Mouse (Mus musculus): Measurements from ENCODE around the gene Mthfd1. TPM values are rescaled to one million over a fixed set of nuclear protein-coding genes. Genes with fewer than 3 reads are reported as not detected.
A peak's percentile ranks its signal among the peaks of the same experiment; 100 is the strongest.
"Not testable (repeated sequence)": the region's sequence is repeated elsewhere in the genome, so short reads cannot be mapped to it uniquely, and the experiment has no call there.

Mthfd1 gene
- polyA plus RNA-seq (2014; fragmentation: Nextera tagmentation; extraction: Ambion mirVana), result 37.2 and 37.3 TPM in 2 replicates

DNA sequence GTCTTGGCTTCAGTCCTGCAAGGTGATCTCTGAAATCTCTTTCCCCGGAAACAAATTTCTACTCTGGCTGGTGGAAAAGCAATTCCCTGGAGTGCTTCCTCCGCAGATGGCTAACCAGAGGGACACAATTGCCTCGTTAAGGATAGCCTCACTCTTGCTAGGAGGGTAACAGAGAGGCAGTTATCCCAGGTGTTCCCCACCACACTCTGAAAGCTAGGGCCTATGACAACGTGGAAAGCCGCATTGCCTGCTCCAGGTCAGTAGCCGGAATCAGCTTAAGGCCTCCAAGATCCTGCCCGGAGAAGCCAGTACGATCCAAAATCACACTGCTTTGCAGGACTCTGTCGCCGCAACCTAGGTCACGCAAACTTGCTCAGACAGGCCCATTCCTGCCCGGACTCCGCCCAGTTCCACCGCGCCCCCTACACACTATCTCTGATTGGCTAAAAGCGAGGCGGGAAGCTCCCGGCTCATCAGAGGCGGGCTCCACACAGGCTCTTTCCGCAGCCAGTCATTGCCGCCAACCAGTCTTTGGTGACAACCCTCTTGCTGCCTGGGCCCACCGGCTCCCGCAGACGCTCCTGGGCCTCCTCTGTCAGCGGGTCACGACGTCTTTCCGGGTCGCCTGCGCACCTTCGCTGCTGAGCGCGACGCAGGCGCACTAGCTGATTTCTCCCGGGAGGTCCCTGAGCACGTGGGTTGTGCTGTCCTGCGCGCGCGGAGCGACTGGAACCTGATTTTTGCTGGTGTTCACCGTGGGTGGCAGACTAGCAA is at the start of gene Mthfd1:
Mthfd1 (plus strand) TSS at position 574 of the 774 bp plus-strand sequence.
- H3K4me3 ChIP-seq (ENCODE audit: control insufficient read depth in 1 of 2, insufficient read depth in 1 of 2, low read depth in 1 of 2, low read length in 2 of 2), result peak within 1 kb of the TSS; percentile 51 to 76
- WGBS, result 2% methylated on average over 43 of the region's 43 CpGs
- H3K9ac ChIP-seq (ENCODE audit: low read length), result peak within 1 kb of the TSS; percentile 79
- no peaks in the 10 kb centered on the region for H3K27me3 ChIP-seq (ENCODE audit: control insufficient read depth, insufficient read depth, low read length)
- peaks cover 2 to 9% of the 10 kb centered on the region in 2 experiments; a peak in 2 of 4 replicates for H3K4me1 ChIP-seq (ENCODE audit: control insufficient read depth in 2 of 2, insufficient read depth in 2 of 2, low read length in 2 of 2)
- H3K27ac ChIP-seq (replicated peaks in 1 of 2; ENCODE audit: control insufficient read depth in 1 of 2, insufficient read depth in 1 of 2, low read depth in 2 of 2, low read length in 2 of 2), result peak within 1 kb of the TSS; percentile 67 to 71
- no peaks in the 10 kb centered on the region for H3K9me3 ChIP-seq (ENCODE audit: control insufficient read depth, low read length)
- H3K36me3 ChIP-seq (ENCODE audit: control insufficient read depth, insufficient read depth, low read length), result no peaks in the 10 kb centered on the region
- ATAC-seq (ENCODE audit: insufficient number of reproducible peaks, insufficient read depth, low FRiP score, low read depth), result peak; percentile 99
- peak within 1 kb of the TSS; percentile 88 for H3K4me2 ChIP-seq (ENCODE audit: low read length)

DNA sequence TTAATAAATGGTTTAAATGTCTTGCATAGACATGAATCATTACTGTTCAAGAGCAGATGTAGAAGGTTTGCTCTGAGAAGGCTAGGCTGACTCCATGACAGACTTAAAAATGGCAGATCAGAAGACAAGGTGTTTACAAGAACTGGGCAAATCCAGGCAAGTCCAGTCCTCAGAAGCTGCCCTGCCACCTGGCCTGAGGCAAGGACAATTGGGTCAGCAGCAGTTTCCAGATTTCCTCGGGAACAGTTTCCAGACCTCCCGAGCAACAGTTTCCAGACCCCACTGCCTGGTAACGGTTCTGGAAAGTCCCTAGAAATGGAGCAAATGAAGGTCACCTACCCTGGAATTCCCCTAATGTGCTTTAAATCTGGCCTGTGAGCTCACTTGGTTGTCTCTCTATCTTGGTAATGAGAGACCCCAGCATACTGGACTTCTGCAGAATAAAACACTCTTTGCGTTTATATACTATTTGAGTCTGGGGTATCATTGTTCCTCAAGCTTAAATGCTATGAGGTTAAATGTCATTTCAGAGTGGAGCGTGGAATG is 45.6 kb upstream of the Mthfd1 start:
- H3K36me3 ChIP-seq (ENCODE audit: control insufficient read depth, insufficient read depth, low read length), result no peaks in the 10 kb centered on the region
- no peak overlapping the region for H3K27ac ChIP-seq (replicated peaks in 1 of 2; ENCODE audit: control insufficient read depth in 1 of 2, insufficient read depth in 1 of 2, low read depth in 2 of 2, low read length in 2 of 2)
- WGBS, result 89% methylated on average over 5 of the region's 5 CpGs
- H3K4me2 ChIP-seq (ENCODE audit: low read length), result no peak overlapping the region
- H3K9ac ChIP-seq (ENCODE audit: low read length), result no peak overlapping the region
- H3K9me3 ChIP-seq (ENCODE audit: control insufficient read depth, low read length), result no peaks in the 10 kb centered on the region
- H3K27me3 ChIP-seq (ENCODE audit: control insufficient read depth, insufficient read depth, low read length), result no peaks in the 10 kb centered on the region
- H3K4me3 ChIP-seq (ENCODE audit: control insufficient read depth in 1 of 2, insufficient read depth in 1 of 2, low read depth in 1 of 2, low read length in 2 of 2), result no peak overlapping the region
- H3K4me1 ChIP-seq (ENCODE audit: control insufficient read depth in 2 of 2, insufficient read depth in 2 of 2, low read length in 2 of 2), result no peaks in the 10 kb centered on the region
- ATAC-seq (ENCODE audit: insufficient number of reproducible peaks, insufficient read depth, low FRiP score, low read depth), result no peak

DNA sequence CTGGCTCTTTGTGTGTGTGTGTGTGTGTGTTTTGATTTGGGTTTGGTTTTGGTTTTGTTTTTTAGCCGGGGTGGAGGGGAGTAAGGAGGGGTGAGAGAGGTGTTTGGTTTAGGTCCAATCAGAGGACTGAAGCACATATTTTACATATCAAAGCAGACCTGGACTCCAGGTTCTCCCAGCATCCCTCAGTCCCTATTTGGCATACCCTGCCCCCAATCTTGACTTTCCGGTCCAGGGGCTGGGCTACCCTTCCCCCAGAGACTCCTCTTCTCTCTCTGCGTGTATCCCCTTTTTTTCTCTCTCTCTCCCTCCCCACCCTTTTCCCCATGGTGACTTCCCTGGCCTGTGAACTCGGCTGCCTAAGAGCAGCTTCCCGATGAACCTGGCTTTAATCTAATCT is 40.0 kb upstream of the Mthfd1 start:
- Histone ChIP-seq H3K4me3 (ENCODE audit: control insufficient read depth in 1 of 2, insufficient read depth in 1 of 2, low read depth in 1 of 2, low read length in 2 of 2) (no peak overlapping the region), H3K9ac (ENCODE audit: low read length) (no peak overlapping the region), H3K27ac (replicated peaks in 1 of 2; ENCODE audit: control insufficient read depth in 1 of 2, insufficient read depth in 1 of 2, low read depth in 2 of 2, low read length in 2 of 2) (no peak overlapping the region), H3K9me3 (ENCODE audit: control insufficient read depth, low read length) (no peaks in the 10 kb centered on the region), H3K4me1 (ENCODE audit: control insufficient read depth in 2 of 2, insufficient read depth in 2 of 2, low read length in 2 of 2) (peaks cover 2 to 15% of the 10 kb centered on the region in 2 experiments; a peak in 3 of 4 replicates), H3K27me3 (ENCODE audit: control insufficient read depth, insufficient read depth, low read length) (no peaks in the 10 kb centered on the region), H3K4me2 (ENCODE audit: low read length) (peak overlapping the region; percentile 28; the same call in 1 of the 2 replicates), H3K36me3 (ENCODE audit: control insufficient read depth, insufficient read depth, low read length) (no peaks in the 10 kb centered on the region)
- WGBS, result 11% methylated on average over 5 of the region's 5 CpGs
- ATAC-seq (ENCODE audit: insufficient number of reproducible peaks, insufficient read depth, low FRiP score, low read depth), result no peak

DNA sequence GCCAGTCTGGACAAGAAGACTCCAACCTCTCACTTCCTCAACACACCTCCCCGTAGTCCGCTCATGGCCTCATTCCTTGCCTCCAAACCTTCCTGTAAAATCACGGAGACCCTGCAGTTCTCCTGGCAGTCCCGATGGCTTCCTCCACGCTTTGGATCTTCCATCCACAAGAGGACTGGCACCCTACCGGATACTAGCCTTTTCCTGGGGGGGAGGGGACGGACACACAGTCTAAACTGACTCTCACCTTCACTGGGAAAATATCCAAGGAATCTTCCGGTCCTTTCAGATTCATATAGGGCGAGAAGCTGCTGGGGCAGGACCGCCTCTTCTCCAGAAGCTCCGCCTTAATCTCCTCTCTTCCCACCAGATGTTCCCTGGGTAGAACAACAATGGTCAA is 38.4 kb upstream of the Mthfd1 start:
- peak overlapping the region; percentile 35; the same call in 1 of the 2 replicates for H3K4me2 ChIP-seq (ENCODE audit: low read length)
- ATAC-seq (ENCODE audit: insufficient number of reproducible peaks, insufficient read depth, low FRiP score, low read depth), result no peak
- H3K27me3 ChIP-seq (ENCODE audit: control insufficient read depth, insufficient read depth, low read length), result no peaks in the 10 kb centered on the region
- 52% methylated on average over 11 of the region's 11 CpGs for WGBS
- H3K9ac ChIP-seq (ENCODE audit: low read length), result no peak overlapping the region
- H3K4me3 ChIP-seq (ENCODE audit: control insufficient read depth in 1 of 2, insufficient read depth in 1 of 2, low read depth in 1 of 2, low read length in 2 of 2), result no peak overlapping the region
- H3K4me1 ChIP-seq (ENCODE audit: control insufficient read depth in 2 of 2, insufficient read depth in 2 of 2, low read length in 2 of 2), result peaks cover 2 to 15% of the 10 kb centered on the region in 2 experiments; a peak in 3 of 4 replicates
- H3K9me3 ChIP-seq (ENCODE audit: control insufficient read depth, low read length), result no peaks in the 10 kb centered on the region
- H3K36me3 ChIP-seq (ENCODE audit: control insufficient read depth, insufficient read depth, low read length), result no peaks in the 10 kb centered on the region
- no peak overlapping the region for H3K27ac ChIP-seq (replicated peaks in 1 of 2; ENCODE audit: control insufficient read depth in 1 of 2, insufficient read depth in 1 of 2, low read depth in 2 of 2, low read length in 2 of 2)

DNA sequence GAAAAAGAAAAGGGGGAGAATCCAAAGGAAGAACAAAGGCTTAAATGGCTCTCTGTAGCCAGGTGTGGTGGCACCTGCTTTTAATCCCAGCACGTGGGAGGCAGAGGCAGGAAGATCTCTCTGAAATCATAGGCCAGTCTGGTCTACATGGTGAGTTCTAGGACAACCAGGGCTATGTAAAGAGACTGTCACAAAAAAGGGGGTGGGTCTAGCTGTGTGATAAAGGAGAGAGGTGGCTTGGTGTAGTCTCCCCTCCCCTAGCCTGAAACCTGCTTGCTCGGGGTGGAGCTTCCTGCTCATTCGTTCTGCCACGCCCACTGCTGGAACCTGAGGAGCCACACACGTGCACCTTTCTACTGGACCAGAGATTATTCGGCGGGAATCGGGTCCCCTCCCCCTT is 33.0 kb upstream of the Mthfd1 start:
- H3K4me3 ChIP-seq (ENCODE audit: control insufficient read depth in 1 of 2, insufficient read depth in 1 of 2, low read depth in 1 of 2, low read length in 2 of 2); H3K9ac ChIP-seq (ENCODE audit: low read length); H3K36me3 ChIP-seq (ENCODE audit: control insufficient read depth, insufficient read depth, low read length); H3K4me1 ChIP-seq (ENCODE audit: control insufficient read depth in 2 of 2, insufficient read depth in 2 of 2, low read length in 2 of 2); H3K9me3 ChIP-seq (ENCODE audit: control insufficient read depth, low read length); H3K27ac ChIP-seq (replicated peaks in 1 of 2; ENCODE audit: control insufficient read depth in 1 of 2, insufficient read depth in 1 of 2, low read depth in 2 of 2, low read length in 2 of 2); ATAC-seq (ENCODE audit: insufficient number of reproducible peaks, insufficient read depth, low FRiP score, low read depth); H3K27me3 ChIP-seq (ENCODE audit: control insufficient read depth, insufficient read depth, low read length); H3K4me2 ChIP-seq (ENCODE audit: low read length): not testable (repeated sequence)
- 46% methylated on average over 4 of the region's 8 CpGs for WGBS

DNA sequence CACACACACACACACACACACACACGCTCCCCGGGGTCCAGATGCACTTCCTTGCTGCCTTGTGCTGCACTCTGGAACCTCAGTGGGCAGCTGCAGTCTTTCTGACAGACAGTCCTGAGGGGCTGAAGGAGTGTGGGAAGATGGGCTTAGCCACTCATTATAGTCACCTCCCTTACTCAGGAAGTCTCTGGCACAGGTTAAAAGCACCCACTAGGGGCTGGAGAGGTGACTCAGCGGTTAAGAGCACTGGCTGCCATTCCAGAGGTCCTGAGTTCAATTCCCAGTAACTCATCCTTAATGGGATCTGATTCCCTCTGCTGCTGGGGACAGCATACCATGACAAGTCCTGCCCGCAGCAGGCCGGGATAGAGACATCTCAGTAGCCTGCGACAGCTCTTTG is 24.5 kb upstream of the Mthfd1 start:
- ATAC-seq (ENCODE audit: insufficient number of reproducible peaks, insufficient read depth, low FRiP score, low read depth), result no peak
- no peak overlapping the region for H3K4me2 ChIP-seq (ENCODE audit: low read length)
- H3K9ac ChIP-seq (ENCODE audit: low read length), result no peak overlapping the region
- 78% methylated on average over 6 of the region's 6 CpGs for WGBS
- H3K27ac ChIP-seq (replicated peaks in 1 of 2; ENCODE audit: control insufficient read depth in 1 of 2, insufficient read depth in 1 of 2, low read depth in 2 of 2, low read length in 2 of 2), result no peak overlapping the region
- H3K4me3 ChIP-seq (ENCODE audit: control insufficient read depth in 1 of 2, insufficient read depth in 1 of 2, low read depth in 1 of 2, low read length in 2 of 2), result no peak overlapping the region
- no peaks in the 10 kb centered on the region for H3K27me3 ChIP-seq (ENCODE audit: control insufficient read depth, insufficient read depth, low read length)
- no peaks in the 10 kb centered on the region; a peak in 1 of 4 replicates for H3K4me1 ChIP-seq (ENCODE audit: control insufficient read depth in 2 of 2, insufficient read depth in 2 of 2, low read length in 2 of 2)
- H3K9me3 ChIP-seq (ENCODE audit: control insufficient read depth, low read length), result no peaks in the 10 kb centered on the region
- H3K36me3 ChIP-seq (ENCODE audit: control insufficient read depth, insufficient read depth, low read length), result no peaks in the 10 kb centered on the region

DNA sequence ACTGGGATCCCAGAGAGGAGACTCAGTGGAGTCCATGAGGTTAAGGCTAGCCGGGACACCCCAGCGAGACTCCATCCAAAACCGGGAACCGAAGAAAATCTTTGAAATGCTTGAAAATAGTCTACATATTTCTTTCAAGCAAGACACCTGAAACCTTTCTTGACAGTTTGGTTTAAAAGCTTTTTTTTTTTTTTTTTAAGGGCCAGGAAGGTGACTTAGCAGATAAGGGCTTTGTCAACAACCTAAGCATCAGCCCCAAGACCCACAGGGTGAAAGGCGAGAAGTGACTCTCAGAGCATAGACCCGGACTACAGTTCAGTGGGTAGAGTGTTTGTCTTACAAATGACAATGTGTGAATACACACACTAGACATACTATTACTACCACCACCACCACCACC is 19.8 kb upstream of the Mthfd1 start:
- Histone ChIP-seq H3K4me1 (ENCODE audit: control insufficient read depth in 2 of 2, insufficient read depth in 2 of 2, low read length in 2 of 2) (peaks cover 0 to 2% of the 10 kb centered on the region in 2 experiments; a peak in 1 of 4 replicates), H3K27ac (replicated peaks in 1 of 2; ENCODE audit: control insufficient read depth in 1 of 2, insufficient read depth in 1 of 2, low read depth in 2 of 2, low read length in 2 of 2) (no peak overlapping the region), H3K4me3 (ENCODE audit: control insufficient read depth in 1 of 2, insufficient read depth in 1 of 2, low read depth in 1 of 2, low read length in 2 of 2) (no peak overlapping the region), H3K9me3 (ENCODE audit: control insufficient read depth, low read length) (no peaks in the 10 kb centered on the region), H3K4me2 (ENCODE audit: low read length) (no peak overlapping the region), H3K9ac (ENCODE audit: low read length) (no peak overlapping the region), H3K36me3 (ENCODE audit: control insufficient read depth, insufficient read depth, low read length) (no peaks in the 10 kb centered on the region), H3K27me3 (ENCODE audit: control insufficient read depth, insufficient read depth, low read length) (no peaks in the 10 kb centered on the region)
- WGBS, result 80% methylated on average over 6 of the region's 6 CpGs
- no peak for ATAC-seq (ENCODE audit: insufficient number of reproducible peaks, insufficient read depth, low FRiP score, low read depth)
